Mouse (Mus musculus) heart, postnatal 0 days (tissue): Measurements from ENCODE around the gene Cnga1. TPM values are rescaled to one million over a fixed set of nuclear protein-coding genes. Genes with fewer than 3 reads are reported as not detected.

Source experiments
- ATAC-seq: fragments of 200-750 bp; cut with Nextera tagmentation; 2 replicates; pipeline ENCODE4 v1.8.0; 2017; ENCODE audit warnings: low read depth, moderate number of reproducible peaks, moderate library complexity; ENCODE audit not compliant: insufficient read depth
- DNase-seq: peaks from one replicate; pipeline ENCODE4 v3.0.0-alpha.2; 2016; ENCODE audit warnings: low spot score
- H3K27ac ChIP-seq: fragments of 300-500 bp; sonication (generic); 2 replicates; pipeline ENCODE4 v1.5.1; 2014; ENCODE audit warnings: low read depth, mild to moderate bottlenecking
- H3K27me3 ChIP-seq: fragments of 300-500 bp; sonication (generic); 2 replicates; pipeline ENCODE4 v1.6.1; 2014; ENCODE audit warnings: low read length, mixed read lengths; ENCODE audit not compliant: control insufficient read depth, insufficient read depth
- H3K36me3 ChIP-seq: fragments of 300-500 bp; sonication (generic); replicated peaks from 2 replicates; pipeline ENCODE4 v1.6.1; 2014; ENCODE audit warnings: low read length, mixed read lengths; ENCODE audit not compliant: control insufficient read depth, insufficient read depth
- H3K4me1 ChIP-seq: fragments of 300-500 bp; sonication (generic); 2 replicates; pipeline ENCODE4 v1.6.1; 2014; ENCODE audit warnings: antibody characterized with exemption; ENCODE audit not compliant: control insufficient read depth, insufficient read depth
- H3K4me2 ChIP-seq: fragments of 300-500 bp; sonication (generic); 2 replicates; pipeline ENCODE4 v1.6.1; 2014; ENCODE audit warnings: low read depth, mild to moderate bottlenecking, low read length, moderate library complexity
- H3K4me3 ChIP-seq: fragments of 300-500 bp; sonication (generic); 2 replicates; pipeline ENCODE4 v1.5.1; 2014; ENCODE audit warnings: low read depth, low read length
- H3K9ac ChIP-seq: fragments of 300-500 bp; sonication (generic); replicated peaks from 2 replicates; pipeline ENCODE4 v1.6.1; 2014; ENCODE audit warnings: low read depth, low read length, mixed read lengths
- H3K9me3 ChIP-seq: fragments of 300-500 bp; sonication (generic); replicated peaks from 2 replicates; pipeline ENCODE4 v1.6.1; 2016; ENCODE audit warnings: low read length; ENCODE audit not compliant: control insufficient read depth
- CTCF ChIP-seq: IDR thresholded peaks from 2 replicates; pipeline ENCODE4 v1.5.1; 2016; ENCODE audit warnings: antibody characterized with exemption, control low read depth, low read depth
- EP300 ChIP-seq: IDR thresholded peaks from 2 replicates; pipeline ENCODE4 v1.6.1; 2016; ENCODE audit warnings: antibody characterized with exemption, low read depth
- WGBS: fragments of 180-500 bp; shearing (Covaris S2); extraction: QIAGEN DNeasy Blood & Tissue Kit; methylation state at CpG from one replicate; pipeline ENCODE4 v1.1.7; 2014; 5-methylcytosine and 5-hydroxymethylcytosine counted together
- polyA plus RNA-seq: library from polyadenylated mRNA; unstranded; fragments of >200 nt; fragmentation: Nextera tagmentation; extraction: Ambion mirVana; gene quantifications from 2 replicates; pipeline ENCODE4 v1.2.1, GENCODE M21; 2015
- total RNA-seq: library from RNA; depleted of rRNA; stranded (reverse); fragments of >200 nt; gene quantifications from 2 replicates; pipeline ENCODE4 v1.2.3, GENCODE M21; 2014; ENCODE audit warnings: low replicate concordance; rRNA removed

The Cnga1 gene
- total and polyA plus RNA-seq, 2 experiments from 2014 or later = not detected

DNA sequence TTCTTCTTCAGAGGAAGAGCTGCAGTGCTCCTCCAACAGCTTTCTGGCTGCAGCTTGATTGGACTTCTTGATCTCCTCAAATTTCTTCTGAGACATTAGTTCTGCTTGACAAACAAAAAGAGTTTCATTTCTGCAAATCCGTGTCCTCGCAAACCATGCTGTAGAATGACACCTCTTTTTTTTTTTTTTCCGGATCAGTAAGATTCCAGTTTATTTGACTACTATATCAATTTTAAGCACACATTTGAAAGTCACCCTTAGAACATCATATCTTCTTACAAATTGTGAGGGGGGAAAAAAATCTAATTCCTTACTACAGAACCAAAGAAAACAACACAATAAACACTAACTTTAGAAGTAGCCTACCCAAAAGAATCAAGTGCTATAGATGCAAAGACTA, 87.8 kb downstream of the Cnga1 start:
- Histone ChIP-seq H3K27me3 (no peaks in the 10 kb centered on the region), H3K27ac (no peak overlapping the region), H3K9me3 (no peaks in the 10 kb centered on the region), H3K4me2 (no peak overlapping the region), H3K36me3 (peaks cover 22% of the 10 kb centered on the region), H3K4me3 (no peak overlapping the region), H3K4me1 (peaks cover 10% of the 10 kb centered on the region; the same call in 1 of the 2 replicates), H3K9ac (no peak overlapping the region)
- 94% methylated on average over 3 of the region's 3 CpGs for WGBS
- DNase-seq = no peak
- ATAC-seq = no peak
- TF ChIP-seq EP300 = no peak
- no peak for TF ChIP-seq CTCF

Other genes with a start within 250 kb of the Cnga1 start
- gene Corin, start 139.8 kb downstream of the Cnga1 start, total RNA-seq = 64.5 and 102 TPM in 2 replicates
- gene Corin, start 139.8 kb downstream of the Cnga1 start, polyA plus RNA-seq = 36.1 and 36.8 TPM in 2 replicates
- gene Nfxl1, start 84.6 kb downstream of the Cnga1 start, total RNA-seq = 6.3 and 8.4 TPM in 2 replicates
- 4.3 and 4.9 TPM in 2 replicates for gene Nfxl1, start 84.6 kb downstream of the Cnga1 start, polyA plus RNA-seq
- gene Zar1, start 63.0 kb downstream of the Cnga1 start, total RNA-seq = not detected in 2 replicates
- not detected in 2 replicates for gene Zar1, start 63.0 kb downstream of the Cnga1 start, polyA plus RNA-seq
- not detected in 2 replicates for gene Gm5868, start 56.7 kb downstream of the Cnga1 start, total RNA-seq
- gene Gm5868, start 56.7 kb downstream of the Cnga1 start, polyA plus RNA-seq = not detected in 2 replicates
- gene Nipal1, start 3.5 kb upstream of the Cnga1 start, total RNA-seq = 0.46 TPM in 1 of 2 replicates, not detected in the other
- 0.08 TPM in 1 of 2 replicates, not detected in the other for gene Nipal1, start 3.5 kb upstream of the Cnga1 start, polyA plus RNA-seq
- 0.19 TPM in 1 of 2 replicates, not detected in the other for gene Txk, start 108.5 kb upstream of the Cnga1 start, total RNA-seq
- 0.10 TPM in 1 of 2 replicates, not detected in the other for gene Txk, start 108.5 kb upstream of the Cnga1 start, polyA plus RNA-seq
- gene Tec, start 224.2 kb upstream of the Cnga1 start, total RNA-seq = 4.2 and 11.1 TPM in 2 replicates
- gene Tec, start 224.2 kb upstream of the Cnga1 start, polyA plus RNA-seq = 16.2 TPM in 2 replicates